Mouse (Mus musculus) thymus, postnatal 10 days (tissue): ENCODE results near the gene Klrc3.
"Not testable (repeated sequence)": the region's sequence is repeated elsewhere in the genome, so short reads cannot be mapped to it uniquely, and the experiment has no call there.

Experiments
- DNase-seq, 2 experiments: peaks; one replicate each; pipeline ENCODE4 v3.0.0; 2021; ENCODE audit warnings: low spot score in 2 of 2

Gene Klrc3

GRCm38 (mm10) chr6:129643237-129643636 is at the start of gene Klrc3:
Klrc3 (minus strand) TSS chr6:129643337.
- not testable (repeated sequence) for DNase-seq

DNA sequence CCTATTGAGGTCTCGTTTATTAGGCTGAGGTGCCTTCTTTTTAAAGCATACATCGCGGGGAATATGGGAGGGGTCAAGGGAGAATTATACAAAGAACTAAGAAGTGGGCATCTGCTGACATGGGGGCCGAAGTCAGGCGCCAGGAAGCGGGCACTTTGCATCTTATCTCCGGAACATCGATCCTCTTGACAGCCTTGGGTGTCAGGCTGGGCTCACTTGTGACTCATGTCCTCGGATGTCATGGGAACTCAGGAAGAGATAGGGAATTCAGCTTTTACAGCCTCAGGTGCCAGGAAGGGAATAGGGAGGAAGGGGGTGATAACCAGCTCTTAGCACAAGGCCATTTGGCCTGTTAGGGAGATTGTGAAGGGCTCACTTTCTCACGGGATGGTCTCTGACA is 48.3 kb upstream of the Klrc3 start:
- DNase-seq = not testable (repeated sequence)

GRCm38 (mm10) chr6:129680379-129680778 is 37.2 kb upstream of the Klrc3 start:
- peak in 1 of 2 experiments; percentile 4 for DNase-seq

- no peak for DNase-seq
Observed at GRCm38 (mm10) chr6:129678873-129679272, 35.7 kb upstream of the Klrc3 start, which contains the start of gene Klrc1. Klrc1 (minus strand) TSS chr6:129678973.

DNA sequence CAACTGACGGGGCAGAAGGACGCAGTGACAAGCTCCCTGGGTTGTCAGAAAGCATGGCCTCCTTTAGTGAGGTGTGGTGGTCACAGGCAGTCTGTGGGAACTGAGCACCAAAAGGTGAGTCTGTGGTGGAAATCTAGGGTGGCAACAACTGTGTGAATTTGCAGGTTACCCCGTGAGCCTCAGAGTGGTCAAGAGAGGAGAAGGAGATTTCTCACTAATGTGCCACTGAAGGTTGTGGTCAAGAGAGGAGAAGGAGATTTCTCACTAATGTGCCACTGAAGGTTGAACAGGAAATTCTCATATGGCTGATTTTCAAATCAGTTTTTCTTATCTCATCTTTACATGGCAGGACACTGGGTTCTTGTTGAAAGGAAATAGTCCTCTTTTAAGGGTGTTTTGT is 18.2 kb upstream of the Klrc3 start:
- not testable (repeated sequence) for DNase-seq

- not testable (repeated sequence) for DNase-seq
Observed at GRCm38 (mm10) chr6:129660589-129660988, 17.5 kb upstream of the Klrc3 start, which contains the start of gene Klrc2. Klrc2 (minus strand) TSS chr6:129660689.

DNA sequence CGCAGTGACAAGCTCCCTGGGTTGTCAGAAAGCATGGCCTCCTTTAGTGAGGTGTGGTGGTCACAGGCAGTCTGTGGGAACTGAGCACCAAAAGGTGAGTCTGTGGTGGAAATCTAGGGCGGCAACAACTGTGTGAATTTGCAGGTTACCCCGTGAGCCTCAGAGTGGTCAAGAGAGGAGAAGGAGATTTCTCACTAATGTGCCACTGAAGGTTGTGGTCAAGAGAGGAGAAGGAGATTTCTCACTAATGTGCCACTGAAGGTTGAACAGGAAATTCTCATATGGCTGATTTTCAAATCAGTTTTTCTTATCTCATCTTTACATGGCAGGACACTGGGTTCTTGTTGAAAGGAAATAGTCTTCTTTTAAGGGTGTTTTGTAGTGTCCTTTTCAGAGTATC is 917 bp upstream of the Klrc3 start:
- not testable (repeated sequence) for DNase-seq

DNA sequence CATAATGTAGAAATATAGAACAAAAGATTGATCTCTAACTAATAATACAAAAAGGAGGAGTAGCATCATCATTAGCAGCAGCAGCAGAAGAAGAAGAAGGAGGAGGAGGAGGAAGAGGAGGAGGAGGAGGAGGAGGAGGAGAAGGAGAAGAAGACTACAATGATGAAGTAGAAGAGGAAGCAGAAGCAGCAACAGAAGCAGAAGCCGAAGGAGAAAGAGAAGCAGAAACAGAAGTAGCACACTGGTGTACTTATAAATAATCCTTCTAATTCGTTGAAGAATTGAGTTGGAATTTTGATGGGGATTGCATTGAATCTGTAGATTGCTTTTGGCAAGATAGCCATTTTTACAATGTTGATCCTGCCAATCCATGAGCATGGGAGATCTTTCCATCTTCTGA is 12.1 kb downstream of the Klrc3 start:
- DNase-seq = not testable (repeated sequence)

DNA sequence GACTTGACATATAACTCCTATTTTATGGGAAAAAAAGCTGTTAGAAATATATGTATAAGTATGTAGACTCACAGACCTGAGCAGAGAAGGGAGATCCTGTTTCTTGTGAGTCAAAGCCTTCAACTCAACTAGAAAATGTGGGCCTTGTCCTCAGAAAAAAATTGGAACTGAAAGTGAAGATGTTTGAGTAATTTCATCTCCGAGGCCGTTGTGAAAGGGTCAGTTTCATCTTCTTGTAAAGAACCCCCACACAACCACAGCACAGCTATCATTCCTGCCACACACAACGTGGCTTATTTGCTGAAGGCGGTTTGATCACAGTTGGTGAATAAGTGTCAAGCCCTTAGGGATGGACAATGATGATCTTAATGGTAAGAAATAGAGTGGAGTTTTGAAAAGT is 19.4 kb downstream of the Klrc3 start, which contains the start of gene Klrk1:
Gene Klrk1, minus strand, starts transcription at position 130 of the 400 bp plus-strand sequence.
- DNase-seq = no peak

DNA sequence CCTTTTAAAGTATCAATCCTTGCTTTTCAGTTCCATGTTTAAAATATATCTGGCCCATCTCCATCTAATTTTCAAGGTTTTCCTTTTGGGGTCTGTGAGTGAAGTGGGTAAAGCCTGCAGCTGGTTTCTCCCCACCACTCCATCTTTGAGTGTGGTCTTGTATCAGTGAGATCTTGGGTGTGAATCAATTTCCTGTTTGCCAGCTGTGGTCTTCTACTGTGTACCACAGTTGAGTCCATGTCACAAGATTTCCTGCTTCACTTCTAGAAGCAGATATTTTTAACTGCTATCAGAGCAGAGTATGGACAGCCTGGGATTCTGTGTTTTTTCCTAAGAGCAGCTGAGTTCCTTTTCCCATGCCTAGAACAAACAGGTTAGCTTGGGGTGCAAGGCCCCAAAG is 34.8 kb downstream of the Klrc3 start:
- no peak for DNase-seq

- no peak for DNase-seq
Observed at GRCm38 (mm10) chr6:129591508-129591907, 51.6 kb downstream of the Klrc3 start, which contains the start of gene Klrd1. Klrd1 (plus strand) TSS chr6:129591782.
